Mouse (Mus musculus): ENCODE data around the gene Prkcd. TPM values are rescaled to one million over a fixed set of nuclear protein-coding genes. Genes with fewer than 3 reads are reported as not detected.

Prkcd gene
- polyA plus RNA-seq, 1 experiment = 177 TPM

DNA sequence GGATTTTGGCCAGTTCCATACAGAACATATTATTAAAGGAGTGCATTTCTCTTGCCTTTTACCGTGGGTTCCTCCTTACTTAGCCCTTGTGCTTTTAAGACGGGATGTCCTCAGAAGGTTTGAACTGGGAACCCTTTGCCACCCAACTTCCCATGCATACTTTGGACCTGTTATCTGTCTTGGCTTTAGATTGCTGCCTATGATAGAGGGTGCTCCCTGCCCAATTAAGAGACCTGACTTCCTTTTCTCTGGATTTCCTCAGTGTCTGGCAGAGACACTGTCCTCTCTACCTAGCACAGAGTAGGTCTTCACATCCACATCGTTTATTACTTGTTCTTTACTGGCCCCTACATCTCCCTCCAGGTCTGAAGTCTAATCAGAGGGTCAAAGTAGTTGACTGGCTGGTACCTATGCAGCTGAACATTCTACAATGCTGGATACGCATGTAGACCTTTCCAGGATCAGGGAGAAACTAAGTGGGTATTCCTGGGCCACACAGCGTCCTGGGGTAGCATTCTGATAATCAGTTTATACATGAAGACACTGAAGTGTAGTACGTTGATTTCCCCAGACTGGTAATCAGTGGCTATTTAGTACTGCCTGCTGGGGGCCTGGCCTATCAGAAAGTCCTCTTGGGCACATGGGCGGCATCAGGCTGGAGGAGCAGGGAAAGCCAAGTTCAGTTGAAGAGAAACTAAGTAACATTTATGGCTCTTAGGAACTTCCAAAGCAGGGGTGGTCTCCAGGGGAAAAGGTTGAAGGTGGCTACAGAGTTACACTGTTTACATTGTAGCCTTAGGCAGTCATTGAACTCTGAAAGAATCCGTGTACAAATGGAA is 75.6 kb downstream of the Prkcd start:
- WGBS = 18% methylated on average over 8 of the region's 8 CpGs
- TF ChIP-seq POLR2A (IDR thresholded peaks at IDR 0.05; ENCODE audit: borderline replicate concordance, control insufficient read depth, low read depth, low read length) = no peak
- no peak for TF ChIP-seq CTCF (IDR thresholded peaks at IDR 0.05; ENCODE audit: control insufficient read depth, insufficient read depth, low read length)
- Histone ChIP-seq H3K4me1 (ENCODE audit: control insufficient read depth, insufficient read depth, low read length) (no peaks in the 10 kb centered on the region; the same call in 1 of the 2 replicates), H3K4me3 (replicated peaks; ENCODE audit: control insufficient read depth, low read depth, low read length) (peak overlapping the region; percentile 93), H3K27ac (ENCODE audit: control insufficient read depth, insufficient read depth, low read depth, low read length, poor library complexity) (peak overlapping the region; percentile 95; the same call in 1 of the 2 replicates)

DNA sequence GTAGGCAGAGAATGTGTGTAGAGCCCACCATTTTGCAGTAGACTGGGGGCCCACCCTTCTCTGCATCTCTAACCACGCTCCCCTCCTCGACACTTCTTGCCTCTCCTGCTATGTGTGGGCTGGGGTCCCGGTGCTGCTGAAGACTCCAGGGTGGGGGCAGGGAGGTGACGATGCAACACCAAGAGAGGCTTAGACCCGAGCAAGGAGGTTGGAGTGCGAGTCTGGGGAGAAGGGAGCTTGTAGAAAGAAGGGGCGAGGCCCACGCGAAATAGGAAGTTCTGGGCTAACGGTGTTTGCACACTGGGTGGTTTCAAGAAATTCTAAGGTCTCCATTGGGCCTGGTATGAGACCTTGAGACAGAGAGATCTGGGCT is 76.2 kb downstream of the Prkcd start:
- TF ChIP-seq POLR2A (IDR thresholded peaks at IDR 0.05; ENCODE audit: borderline replicate concordance, control insufficient read depth, low read depth, low read length) (no peak), CTCF (IDR thresholded peaks at IDR 0.05; ENCODE audit: control insufficient read depth, insufficient read depth, low read length) (no peak)
- Histone ChIP-seq H3K27ac (ENCODE audit: control insufficient read depth, insufficient read depth, low read depth, low read length, poor library complexity) (peak overlapping the region; percentile 95), H3K4me3 (replicated peaks; ENCODE audit: control insufficient read depth, low read depth, low read length) (peak overlapping the region; percentile 93), H3K4me1 (ENCODE audit: control insufficient read depth, insufficient read depth, low read length) (no peaks in the 10 kb centered on the region; the same call in 1 of the 2 replicates)
- WGBS = 0% methylated on average over 10 of the region's 10 CpGs

DNA sequence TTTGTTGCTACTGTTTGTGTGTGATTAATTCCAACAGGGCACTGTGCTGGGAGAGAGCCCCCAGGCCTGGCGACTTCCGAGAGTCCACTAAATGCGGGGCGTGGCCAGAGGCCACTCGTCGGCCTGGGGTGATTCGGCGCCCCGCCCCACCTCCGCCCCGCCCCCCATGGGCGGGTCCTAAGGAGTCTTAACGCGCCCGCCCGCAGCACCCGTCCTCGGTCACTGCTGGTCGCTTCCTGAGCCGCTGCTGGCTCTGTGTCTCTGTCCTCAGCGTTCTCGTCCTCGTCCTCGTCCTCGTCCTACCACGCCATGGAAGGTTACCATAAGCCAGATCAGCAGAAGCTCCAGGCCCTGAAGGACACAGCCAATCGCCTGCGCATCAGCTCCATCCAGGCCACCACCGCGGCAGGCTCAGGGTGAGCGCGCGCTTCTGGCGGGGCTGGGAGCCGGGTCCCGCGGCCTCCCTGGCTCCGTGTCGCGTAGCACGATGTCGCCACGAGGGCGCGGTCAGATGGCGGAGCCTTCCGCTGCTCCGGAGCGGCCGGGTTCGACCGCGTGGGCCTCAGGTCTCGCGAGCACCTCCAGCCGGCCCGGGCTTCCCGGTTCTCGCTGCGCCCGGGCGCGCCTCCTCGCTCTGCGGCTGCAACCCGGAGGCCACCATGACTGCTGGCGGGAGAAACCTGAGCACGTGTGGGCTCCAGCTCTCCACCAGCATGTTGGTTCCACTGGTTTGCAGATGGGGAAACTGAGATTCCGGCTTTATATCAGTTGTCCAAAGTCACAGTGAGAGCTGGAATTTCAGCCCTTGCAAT is 76.8 kb downstream of the Prkcd start:
- no peaks in the 10 kb centered on the region; the same call in 1 of the 2 replicates for H3K4me1 ChIP-seq (ENCODE audit: control insufficient read depth, insufficient read depth, low read length)
- WGBS = under 1% methylated on average over 67 of the region's 69 CpGs
- H3K4me3 ChIP-seq (replicated peaks; ENCODE audit: control insufficient read depth, low read depth, low read length) = peak overlapping the region; percentile 93
- TF ChIP-seq POLR2A (IDR thresholded peaks at IDR 0.05; ENCODE audit: borderline replicate concordance, control insufficient read depth, low read depth, low read length) (peak; percentile 98), CTCF (IDR thresholded peaks at IDR 0.05; ENCODE audit: control insufficient read depth, insufficient read depth, low read length) (no peak)
- H3K27ac ChIP-seq (ENCODE audit: control insufficient read depth, insufficient read depth, low read depth, low read length, poor library complexity) = peak overlapping the region; percentile 95

DNA sequence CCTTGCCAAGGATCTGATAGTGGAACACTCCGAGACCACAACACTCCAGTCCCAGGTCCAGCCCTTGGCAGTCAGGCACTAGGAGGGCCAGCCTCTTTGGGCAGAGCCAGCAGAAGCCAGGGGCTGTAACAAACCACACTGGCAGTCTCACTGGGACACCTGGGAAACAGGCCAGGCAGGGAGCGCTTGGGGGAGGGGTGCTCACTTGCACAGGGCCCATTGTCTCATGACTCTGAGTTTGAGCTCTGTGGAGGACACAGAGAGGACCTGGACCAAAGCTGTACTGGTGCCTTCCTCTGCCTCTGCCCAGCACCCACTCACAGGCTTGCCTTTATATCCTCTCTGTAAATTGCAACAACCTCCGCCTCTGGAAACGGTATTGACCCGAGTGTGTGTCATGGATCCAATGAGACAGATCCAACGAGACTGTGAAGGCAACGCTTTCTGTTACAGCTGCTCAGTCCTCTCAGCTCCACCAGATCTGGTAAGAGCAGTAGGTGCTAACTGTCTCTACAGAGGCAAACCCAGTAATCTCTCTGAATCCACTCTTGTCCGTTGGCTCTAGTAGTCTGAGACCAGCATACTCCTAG is 77.8 kb downstream of the Prkcd start, which contains the start of gene Tkt:
Gene Tkt (plus strand): TSS at position 229 of the 590 bp plus-strand sequence.
- peak within 1 kb of the TSS; percentile 93 for H3K4me3 ChIP-seq (replicated peaks; ENCODE audit: control insufficient read depth, low read depth, low read length)
- no peak for TF ChIP-seq POLR2A (IDR thresholded peaks at IDR 0.05; ENCODE audit: borderline replicate concordance, control insufficient read depth, low read depth, low read length)
- TF ChIP-seq CTCF (IDR thresholded peaks at IDR 0.05; ENCODE audit: control insufficient read depth, insufficient read depth, low read length) = no peak
- H3K4me1 ChIP-seq (ENCODE audit: control insufficient read depth, insufficient read depth, low read length) = no peaks in the 10 kb centered on the region; the same call in 1 of the 2 replicates
- WGBS = 34% methylated on average over 8 of the region's 8 CpGs
- peak within 1 kb of the TSS; percentile 95 for H3K27ac ChIP-seq (ENCODE audit: control insufficient read depth, insufficient read depth, low read depth, low read length, poor library complexity)

Other genes with a start within 250 kb of the Prkcd start
- 5.5 and 16.6 TPM in 2 replicates for gene Dcp1a, start 146.7 kb downstream of the Prkcd start, polyA plus RNA-seq (2011; ENCODE audit: insufficient read depth, insufficient read length, low replicate concordance, missing spikeins)
- 0.43 and 1.7 TPM in 2 replicates for gene Cacna1d, start 134.8 kb downstream of the Prkcd start, polyA plus RNA-seq (2011; ENCODE audit: insufficient read depth, insufficient read length, low replicate concordance, missing spikeins)
- 382 and 665 TPM in 2 replicates for gene Tkt, start 77.9 kb downstream of the Prkcd start, polyA plus RNA-seq (2011; ENCODE audit: insufficient read depth, insufficient read length, low replicate concordance, missing spikeins)
- 3.1 and 4.9 TPM in 2 replicates for gene Rft1, start 28.1 kb upstream of the Prkcd start, polyA plus RNA-seq (2011; ENCODE audit: insufficient read depth, insufficient read length, low replicate concordance, missing spikeins)
- gene Sfmbt1, start 88.6 kb upstream of the Prkcd start, polyA plus RNA-seq (2011; ENCODE audit: insufficient read depth, insufficient read length, low replicate concordance, missing spikeins) = 7.7 and 8.9 TPM in 2 replicates
- gene Tmem110, start 199.4 kb upstream of the Prkcd start, polyA plus RNA-seq (2011; ENCODE audit: insufficient read depth, insufficient read length, low replicate concordance, missing spikeins) = 5.5 and 18.2 TPM in 2 replicates

Data from bone marrow, adult 2 months (tissue).